Mouse (Mus musculus): ENCODE results near the gene Dtwd1. TPM values are rescaled to one million over a fixed set of nuclear protein-coding genes. Genes with fewer than 3 reads are reported as not detected.
"Not testable (repeated sequence)": the region's sequence is repeated elsewhere in the genome, so short reads cannot be mapped to it uniquely, and the experiment has no call there.

Dtwd1 gene
- total and polyA plus RNA-seq, 3 experiments, result 20.5 to 49.3 (median 24.0) TPM

DNA sequence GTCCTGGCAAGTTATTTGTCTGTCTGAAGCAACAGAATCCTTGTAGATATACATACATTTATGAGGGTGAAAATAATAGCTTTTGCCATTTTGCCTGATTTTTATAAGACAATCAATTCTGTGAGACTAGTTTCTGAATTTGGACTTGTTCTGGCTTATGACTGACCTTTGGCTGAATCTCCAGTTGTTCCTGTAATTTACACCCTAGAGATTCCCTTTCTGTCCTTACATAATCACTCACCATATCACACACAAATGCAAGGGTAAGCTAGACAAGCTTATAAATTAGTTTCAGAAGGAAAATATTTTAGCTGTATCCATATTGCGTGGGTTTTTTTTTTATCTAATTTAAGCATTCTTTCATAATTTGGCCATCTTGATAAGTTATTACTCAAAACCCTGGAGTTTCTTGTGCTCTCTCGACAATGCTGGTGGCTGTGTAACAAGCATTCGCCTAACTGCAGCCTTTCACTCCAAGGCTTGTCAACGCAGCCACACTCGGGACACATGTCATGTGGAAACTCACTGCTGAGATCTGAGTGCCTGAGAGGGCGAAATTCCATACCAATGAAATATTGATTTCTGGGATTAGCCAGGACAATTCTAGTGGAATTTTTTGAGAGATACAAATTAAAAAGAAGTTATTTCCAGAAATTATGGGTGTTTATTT lies 59.2 kb downstream of the Dtwd1 start:
- Histone ChIP-seq H3K4me1 (ENCODE audit: control insufficient read depth in 1 of 2, insufficient read depth in 2 of 2) (no peaks in the 10 kb centered on the region), H3K9me3 (replicated peaks; ENCODE audit: low read length) (no peaks in the 10 kb centered on the region), H3K27me3 (replicated peaks) (no peaks in the 10 kb centered on the region), H3K9ac (ENCODE audit: insufficient read depth, low read depth) (no peak overlapping the region), H3K36me3 (replicated peaks in 1 of 2; ENCODE audit: control insufficient read depth in 1 of 2, insufficient read depth in 1 of 2, low read length in 1 of 2) (no peaks in the 10 kb centered on the region), H3K4me3 (replicated peaks in 1 of 3; ENCODE audit: low read depth in 2 of 3, low read length in 2 of 3, poor library complexity in 1 of 3) (no peak overlapping the region), H3K4me2 (ENCODE audit: insufficient read depth, low read depth, poor library complexity, severe bottlenecking) (no peak overlapping the region), H3K79me2 (replicated peaks; ENCODE audit: control insufficient read depth, extremely low read depth, insufficient read depth, poor library complexity, severe bottlenecking) (no peaks in the 10 kb centered on the region), H3K27ac (ENCODE audit: insufficient read depth, low read depth) (no peak overlapping the region)
- dilution Hi-C loops (cut with MboI; ENCODE audit: extremely low pct_ligation_motif_present, extremely low pct_unique_long_range_greater_than_20kb, low sequenced_read_pairs), result no loop called here
- DNase-seq (ENCODE audit: extremely low read depth), result no peak
- in situ Hi-C loops (cut with MboI; ENCODE audit: low pct_ligation_motif_present, low pct_unique_long_range_greater_than_20kb, low sequenced_read_pairs), result no loop called here
- no peak for TF ChIP-seq IRF4 (IDR thresholded peaks at IDR 0.05; ENCODE audit: low read depth, low read length)
- no peak for TF ChIP-seq NELFE (IDR thresholded peaks at IDR 0.05; ENCODE audit: low read depth, low read length)
- TF ChIP-seq CTCF (conservative IDR thresholded peaks at IDR 0.05 in 1 of 2, IDR thresholded peaks at IDR 0.05 in 1 of 2; ENCODE audit: low read depth in 2 of 2, low read length in 2 of 2), result no peak
- no peak for TF ChIP-seq MXI1 (IDR thresholded peaks at IDR 0.05; ENCODE audit: low read depth, low read length)
- no peak for TF ChIP-seq POLR2AphosphoS2 (IDR thresholded peaks at IDR 0.05; ENCODE audit: low read depth, low read length)
- TF ChIP-seq UBTF (IDR thresholded peaks at IDR 0.05; ENCODE audit: low read depth, low read length), result no peak
- TF ChIP-seq SMC3 (IDR thresholded peaks at IDR 0.05; ENCODE audit: low read depth, low read length), result no peak
- TF ChIP-seq TCF12 (IDR thresholded peaks at IDR 0.05; ENCODE audit: low read depth, low read length), result no peak

DNA sequence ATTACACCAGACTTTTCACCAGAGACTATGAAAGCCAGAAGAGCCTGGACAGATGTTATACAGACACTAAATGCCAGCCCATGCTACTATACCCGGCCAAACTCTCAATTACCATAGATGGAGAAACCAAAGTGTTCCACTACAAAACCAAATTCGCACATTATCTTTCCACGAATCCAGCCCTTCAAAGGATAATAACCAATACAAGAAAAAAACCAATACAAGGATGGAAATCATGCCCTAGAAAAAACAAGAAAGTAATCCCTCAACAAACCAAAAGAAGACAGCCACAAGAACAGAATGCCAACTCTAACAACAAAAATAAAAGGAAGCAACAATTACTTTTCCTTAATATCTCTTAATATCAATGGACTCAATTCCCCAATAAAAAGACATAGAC lies 62.9 kb downstream of the Dtwd1 start, which contains the start of gene Gm17555:
Gene Gm17555, plus strand, starts transcription at position 301 of the 400 bp plus-strand sequence.
- H3K4me2 ChIP-seq (ENCODE audit: insufficient read depth, low read depth, poor library complexity, severe bottlenecking); dilution Hi-C loops (cut with MboI; ENCODE audit: extremely low pct_ligation_motif_present, extremely low pct_unique_long_range_greater_than_20kb, low sequenced_read_pairs); DNase-seq (ENCODE audit: extremely low read depth); H3K4me1 ChIP-seq (ENCODE audit: control insufficient read depth in 1 of 2, insufficient read depth in 2 of 2); H3K79me2 ChIP-seq (replicated peaks; ENCODE audit: control insufficient read depth, extremely low read depth, insufficient read depth, poor library complexity, severe bottlenecking); H3K27me3 ChIP-seq (replicated peaks); H3K27ac ChIP-seq (ENCODE audit: insufficient read depth, low read depth); H3K9me3 ChIP-seq (replicated peaks; ENCODE audit: low read length); H3K9ac ChIP-seq (ENCODE audit: insufficient read depth, low read depth); H3K4me3 ChIP-seq (replicated peaks in 1 of 3; ENCODE audit: low read depth in 2 of 3, low read length in 2 of 3, poor library complexity in 1 of 3); in situ Hi-C loops (cut with MboI; ENCODE audit: low pct_ligation_motif_present, low pct_unique_long_range_greater_than_20kb, low sequenced_read_pairs); H3K36me3 ChIP-seq (replicated peaks in 1 of 2; ENCODE audit: control insufficient read depth in 1 of 2, insufficient read depth in 1 of 2, low read length in 1 of 2): not testable (repeated sequence)

Other genes with a start within 250 kb of the Dtwd1 start
- gene Fgf7, start 117.5 kb upstream of the Dtwd1 start, total RNA-seq (2012; rRNA removed), result not detected in 2 replicates
- not detected in 2 replicates for gene Fgf7, start 117.5 kb upstream of the Dtwd1 start, total RNA-seq (2014; rRNA removed)
- not detected in 2 replicates for gene Fgf7, start 117.5 kb upstream of the Dtwd1 start, polyA plus RNA-seq (2012; ENCODE audit: insufficient read length, low read depth)
- gene Fam227b, start 137 bp upstream of the Dtwd1 start, total RNA-seq (2012; rRNA removed), result not detected in 2 replicates
- not detected in 2 replicates for gene Fam227b, start 137 bp upstream of the Dtwd1 start, total RNA-seq (2014; rRNA removed)
- gene Fam227b, start 137 bp upstream of the Dtwd1 start, polyA plus RNA-seq (2012; ENCODE audit: insufficient read length, low read depth), result not detected in 2 replicates
- gene Gm17555, start 63.0 kb downstream of the Dtwd1 start, total RNA-seq (2012; rRNA removed), result not detected in 2 replicates
- gene Gm17555, start 63.0 kb downstream of the Dtwd1 start, total RNA-seq (2014; rRNA removed), result not detected in 2 replicates
- gene Gm17555, start 63.0 kb downstream of the Dtwd1 start, polyA plus RNA-seq (2012; ENCODE audit: insufficient read length, low read depth), result not detected in 2 replicates

Measured in CH12.LX (cell line).